Mouse (Mus musculus) effector memory CD4-positive, alpha-beta T cell, adult 7 months (primary cell): ENCODE measurements around the gene Itm2a. TPM values are rescaled to one million over a fixed set of nuclear protein-coding genes. Genes with fewer than 3 reads are reported as not detected.

Experiments used
- polyA plus RNA-seq: library from polyadenylated mRNA; unstranded; fragments of 100-300 nt; shearing (Covaris generic); gene quantifications from one replicate; pipeline ENCODE4 v1.2.1, GENCODE M21; 2017

Itm2a gene
- polyA plus RNA-seq = 25.9 TPM

GRCm38 (mm10) chrX:107402915-107403912 is at the start of gene Itm2a:
Gene Itm2a, minus strand, starts transcription at chrX:107403376.

Other genes starting within 250 kb of the Itm2a start
- gene Gpr174, start 147.5 kb downstream of the Itm2a start, polyA plus RNA-seq = 56.0 TPM